Mouse (Mus musculus): ENCODE measurements around the gene Myof. TPM values are rescaled to one million over a fixed set of nuclear protein-coding genes. Genes with fewer than 3 reads are reported as not detected.

Gene Myof
- total RNA-seq, 1 experiment, result 44.3 TPM

DNA sequence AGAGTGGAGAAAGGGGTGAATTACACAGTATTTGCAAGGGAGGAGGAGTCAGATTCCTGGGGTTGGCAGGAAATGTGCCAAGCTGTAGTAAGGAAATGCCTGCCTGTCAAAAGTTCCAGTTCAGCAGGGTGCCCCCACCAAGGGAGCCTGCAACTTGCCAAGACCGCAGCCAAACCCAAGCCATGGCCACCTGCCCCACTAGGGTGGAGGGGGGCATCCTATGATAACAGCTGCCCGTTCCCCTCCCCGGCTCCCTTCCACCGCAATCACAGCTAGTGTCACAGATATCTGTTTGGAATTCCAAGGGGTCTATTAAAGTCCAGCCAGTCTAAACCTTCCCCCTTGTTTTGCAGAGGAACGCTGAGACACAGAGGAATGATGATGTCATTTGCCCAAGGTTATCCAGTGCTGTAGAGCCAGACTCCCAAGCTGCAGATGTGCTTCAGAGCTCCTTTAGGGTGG, 1.1 kb downstream of the Myof start:
- Histone ChIP-seq H3K27ac (ENCODE audit: insufficient read depth, low read depth, low read length, poor library complexity, severe bottlenecking) (no peak overlapping the region), H3K9ac (ENCODE audit: insufficient read depth, low read depth, low read length, poor library complexity, severe bottlenecking) (no peak overlapping the region), H3K4me3 (ENCODE audit: insufficient read depth in 1 of 2, low read depth in 1 of 2, low read length in 2 of 2, poor library complexity in 1 of 2, severe bottlenecking in 1 of 2) (peak overlapping the region; percentile 52 to 58), H3K36me3 (ENCODE audit: control insufficient read depth, insufficient read depth, low read length, poor library complexity, severe bottlenecking) (no peaks in the 10 kb centered on the region), H3K9me3 (ENCODE audit: control insufficient read depth, insufficient read depth, low read depth, low read length) (no peaks in the 10 kb centered on the region), H3K4me1 (ENCODE audit: control insufficient read depth in 2 of 2, insufficient read depth in 2 of 2, low read length in 2 of 2, poor library complexity in 1 of 2) (peaks cover 6 to 7% of the 10 kb centered on the region in 2 experiments; a peak in 3 of 4 replicates)
- TF ChIP-seq HCFC1 (IDR thresholded peaks at IDR 0.05; ENCODE audit: borderline replicate concordance, insufficient read depth, low read length) (no peak), CHD2 (IDR thresholded peaks at IDR 0.05; ENCODE audit: low read depth, low read length) (no peak), ZC3H11A (IDR thresholded peaks at IDR 0.05; ENCODE audit: borderline replicate concordance, low read depth, low read length) (no peak), MAFK (IDR thresholded peaks at IDR 0.05; ENCODE audit: insufficient read depth, low read depth, low read length) (no peak), ZNF384 (IDR thresholded peaks at IDR 0.05; ENCODE audit: low read depth, low read length) (no peak)
- no peak for DNase-seq (ENCODE audit: low read depth, low spot score)
- in situ Hi-C loops (cut with MboI; ENCODE audit: low sequenced_read_pairs in 2 of 2, unreplicated experiment in 2 of 2), result no loop called here

- in situ Hi-C loops (cut with MboI; ENCODE audit: low sequenced_read_pairs in 2 of 2, unreplicated experiment in 2 of 2), result no loop called here
- no peak overlapping the region for H3K27ac ChIP-seq (ENCODE audit: insufficient read depth, low read depth, low read length, poor library complexity, severe bottlenecking)
- TF ChIP-seq HCFC1 (IDR thresholded peaks at IDR 0.05; ENCODE audit: borderline replicate concordance, insufficient read depth, low read length) (no peak), CHD2 (IDR thresholded peaks at IDR 0.05; ENCODE audit: low read depth, low read length) (no peak), ZC3H11A (IDR thresholded peaks at IDR 0.05; ENCODE audit: borderline replicate concordance, low read depth, low read length) (no peak), ZNF384 (IDR thresholded peaks at IDR 0.05; ENCODE audit: low read depth, low read length) (no peak)
- H3K4me3 ChIP-seq (ENCODE audit: insufficient read depth in 1 of 2, low read depth in 1 of 2, low read length in 2 of 2, poor library complexity in 1 of 2, severe bottlenecking in 1 of 2), result no peak overlapping the region
- DNase-seq (ENCODE audit: low read depth, low spot score), result no peak
- peaks cover 1 to 8% of the 10 kb centered on the region in 2 experiments; a peak in 1 of 4 replicates for H3K4me1 ChIP-seq (ENCODE audit: control insufficient read depth in 2 of 2, insufficient read depth in 2 of 2, low read length in 2 of 2, poor library complexity in 1 of 2)
- no peak overlapping the region for H3K9ac ChIP-seq (ENCODE audit: insufficient read depth, low read depth, low read length, poor library complexity, severe bottlenecking)
- no peaks in the 10 kb centered on the region for H3K9me3 ChIP-seq (ENCODE audit: control insufficient read depth, insufficient read depth, low read depth, low read length)
- H3K36me3 ChIP-seq (ENCODE audit: control insufficient read depth, insufficient read depth, low read length, poor library complexity, severe bottlenecking), result no peaks in the 10 kb centered on the region
These were observed 5.1 kb downstream of the Myof start for GRCm38 (mm10) chr19:38038267-38038666.

- no peaks in the 10 kb centered on the region for H3K9me3 ChIP-seq (ENCODE audit: control insufficient read depth, insufficient read depth, low read depth, low read length)
- no peak for TF ChIP-seq MAFK (IDR thresholded peaks at IDR 0.05; ENCODE audit: insufficient read depth, low read depth, low read length)
- TF ChIP-seq HCFC1 (IDR thresholded peaks at IDR 0.05; ENCODE audit: borderline replicate concordance, insufficient read depth, low read length), result no peak
- no peak for TF ChIP-seq ZC3H11A (IDR thresholded peaks at IDR 0.05; ENCODE audit: borderline replicate concordance, low read depth, low read length)
- TF ChIP-seq CHD2 (IDR thresholded peaks at IDR 0.05; ENCODE audit: low read depth, low read length), result no peak
- H3K9ac ChIP-seq (ENCODE audit: insufficient read depth, low read depth, low read length, poor library complexity, severe bottlenecking), result no peak overlapping the region
- peaks cover 1 to 9% of the 10 kb centered on the region in 2 experiments; a peak in 1 of 4 replicates for H3K4me1 ChIP-seq (ENCODE audit: control insufficient read depth in 2 of 2, insufficient read depth in 2 of 2, low read length in 2 of 2, poor library complexity in 1 of 2)
- H3K4me3 ChIP-seq (ENCODE audit: insufficient read depth in 1 of 2, low read depth in 1 of 2, low read length in 2 of 2, poor library complexity in 1 of 2, severe bottlenecking in 1 of 2), result no peak overlapping the region
- no peak for DNase-seq (ENCODE audit: low read depth, low spot score)
- H3K27ac ChIP-seq (ENCODE audit: insufficient read depth, low read depth, low read length, poor library complexity, severe bottlenecking), result no peak overlapping the region
- in situ Hi-C loops (cut with MboI; ENCODE audit: low sequenced_read_pairs in 2 of 2, unreplicated experiment in 2 of 2), result no loop called here
- H3K36me3 ChIP-seq (ENCODE audit: control insufficient read depth, insufficient read depth, low read length, poor library complexity, severe bottlenecking), result no peaks in the 10 kb centered on the region
These were observed 7.6 kb downstream of the Myof start for GRCm38 (mm10) chr19:38035766-38036165.

DNA sequence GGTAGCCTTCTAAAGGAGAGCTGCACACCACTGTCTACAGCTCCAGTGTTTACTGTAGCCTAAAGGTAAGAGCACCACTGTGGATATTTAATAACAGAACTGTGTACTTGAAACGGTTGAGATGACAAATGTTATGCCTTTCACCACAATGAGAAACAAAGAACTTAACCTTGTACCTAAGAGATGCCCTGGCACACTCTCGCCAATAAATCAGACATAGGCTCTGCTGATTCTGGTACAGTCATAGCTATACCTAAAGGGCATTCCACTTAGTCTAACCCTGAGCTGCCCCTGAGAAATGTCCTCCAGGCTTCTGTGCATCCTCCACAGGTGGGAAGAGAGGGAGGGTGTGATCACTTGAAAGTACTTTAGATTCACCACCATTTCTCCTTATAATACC, 8.7 kb downstream of the Myof start:
- H3K9ac ChIP-seq (ENCODE audit: insufficient read depth, low read depth, low read length, poor library complexity, severe bottlenecking), result no peak overlapping the region
- no peak overlapping the region for H3K27ac ChIP-seq (ENCODE audit: insufficient read depth, low read depth, low read length, poor library complexity, severe bottlenecking)
- no peak for DNase-seq (ENCODE audit: low read depth, low spot score)
- in situ Hi-C loops (cut with MboI; ENCODE audit: low sequenced_read_pairs in 2 of 2, unreplicated experiment in 2 of 2), result no loop called here
- no peak overlapping the region for H3K4me3 ChIP-seq (ENCODE audit: insufficient read depth in 1 of 2, low read depth in 1 of 2, low read length in 2 of 2, poor library complexity in 1 of 2, severe bottlenecking in 1 of 2)
- H3K9me3 ChIP-seq (ENCODE audit: control insufficient read depth, insufficient read depth, low read depth, low read length), result no peaks in the 10 kb centered on the region
- H3K36me3 ChIP-seq (ENCODE audit: control insufficient read depth, insufficient read depth, low read length, poor library complexity, severe bottlenecking), result no peaks in the 10 kb centered on the region
- no peak for TF ChIP-seq ZNF384 (IDR thresholded peaks at IDR 0.05; ENCODE audit: low read depth, low read length)
- TF ChIP-seq HCFC1 (IDR thresholded peaks at IDR 0.05; ENCODE audit: borderline replicate concordance, insufficient read depth, low read length), result no peak
- TF ChIP-seq CHD2 (IDR thresholded peaks at IDR 0.05; ENCODE audit: low read depth, low read length), result no peak
- TF ChIP-seq MAFK (IDR thresholded peaks at IDR 0.05; ENCODE audit: insufficient read depth, low read depth, low read length), result no peak
- no peak for TF ChIP-seq ZC3H11A (IDR thresholded peaks at IDR 0.05; ENCODE audit: borderline replicate concordance, low read depth, low read length)
- peaks cover 1 to 9% of the 10 kb centered on the region in 2 experiments; a peak in 1 of 4 replicates for H3K4me1 ChIP-seq (ENCODE audit: control insufficient read depth in 2 of 2, insufficient read depth in 2 of 2, low read length in 2 of 2, poor library complexity in 1 of 2)

DNA sequence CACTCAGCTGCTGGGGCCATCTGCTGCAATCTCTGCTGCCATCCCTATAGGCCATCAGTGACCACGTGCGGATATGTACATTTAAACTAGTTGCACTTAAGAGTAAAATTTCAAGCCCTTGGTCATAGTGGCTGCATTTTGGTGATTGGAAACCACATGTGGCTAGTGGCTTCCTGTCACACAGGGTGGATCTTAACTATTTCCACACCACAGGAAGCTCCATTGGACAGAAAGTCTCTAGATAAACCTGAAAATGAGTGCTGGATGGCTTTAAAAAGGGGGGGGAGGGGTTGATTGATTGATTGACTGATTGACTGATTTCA, 9.7 kb downstream of the Myof start:
- in situ Hi-C loops (cut with MboI; ENCODE audit: low sequenced_read_pairs in 2 of 2, unreplicated experiment in 2 of 2), result no loop called here
- TF ChIP-seq ZC3H11A (IDR thresholded peaks at IDR 0.05; ENCODE audit: borderline replicate concordance, low read depth, low read length), result no peak
- TF ChIP-seq ZNF384 (IDR thresholded peaks at IDR 0.05; ENCODE audit: low read depth, low read length), result no peak
- TF ChIP-seq HCFC1 (IDR thresholded peaks at IDR 0.05; ENCODE audit: borderline replicate concordance, insufficient read depth, low read length), result no peak
- no peak for TF ChIP-seq MAFK (IDR thresholded peaks at IDR 0.05; ENCODE audit: insufficient read depth, low read depth, low read length)
- TF ChIP-seq CHD2 (IDR thresholded peaks at IDR 0.05; ENCODE audit: low read depth, low read length), result no peak

More for the DNA sequence above, 9.7 kb downstream of the Myof start:
- Histone ChIP-seq H3K27ac (ENCODE audit: insufficient read depth, low read depth, low read length, poor library complexity, severe bottlenecking) (no peak overlapping the region), H3K4me1 (ENCODE audit: control insufficient read depth in 2 of 2, insufficient read depth in 2 of 2, low read length in 2 of 2, poor library complexity in 1 of 2) (peaks cover 1 to 9% of the 10 kb centered on the region in 2 experiments; a peak in 1 of 4 replicates), H3K9ac (ENCODE audit: insufficient read depth, low read depth, low read length, poor library complexity, severe bottlenecking) (no peak overlapping the region), H3K4me3 (ENCODE audit: insufficient read depth in 1 of 2, low read depth in 1 of 2, low read length in 2 of 2, poor library complexity in 1 of 2, severe bottlenecking in 1 of 2) (peak overlapping the region in 1 of 2 experiments; percentile 62; a peak in 1 of 4 replicates), H3K36me3 (ENCODE audit: control insufficient read depth, insufficient read depth, low read length, poor library complexity, severe bottlenecking) (no peaks in the 10 kb centered on the region), H3K9me3 (ENCODE audit: control insufficient read depth, insufficient read depth, low read depth, low read length) (no peaks in the 10 kb centered on the region)
- DNase-seq (ENCODE audit: low read depth, low spot score), result no peak
